Mouse (Mus musculus) adrenal gland, postnatal 10 days (tissue): ENCODE measurements around the gene Skap1. TPM values are rescaled to one million over a fixed set of nuclear protein-coding genes. Genes with fewer than 3 reads are reported as not detected.

Source experiments
- DNase-seq: peaks from one replicate; pipeline ENCODE4 v3.0.0; 2021; ENCODE audit warnings: mixed read lengths
- total RNA-seq, 2 experiments: library from RNA; stranded (reverse); gene quantifications; 2 replicates each; pipeline ENCODE4 v1.2.3; 2021

Skap1 gene
- total RNA-seq, 2 experiments from 2014 or later, result 4.7 to 7.6 TPM

- peak; percentile 25 for DNase-seq
Observed at GRCm38 (mm10) chr11:96629775-96630174, 165.4 kb downstream of the Skap1 start.

DNA sequence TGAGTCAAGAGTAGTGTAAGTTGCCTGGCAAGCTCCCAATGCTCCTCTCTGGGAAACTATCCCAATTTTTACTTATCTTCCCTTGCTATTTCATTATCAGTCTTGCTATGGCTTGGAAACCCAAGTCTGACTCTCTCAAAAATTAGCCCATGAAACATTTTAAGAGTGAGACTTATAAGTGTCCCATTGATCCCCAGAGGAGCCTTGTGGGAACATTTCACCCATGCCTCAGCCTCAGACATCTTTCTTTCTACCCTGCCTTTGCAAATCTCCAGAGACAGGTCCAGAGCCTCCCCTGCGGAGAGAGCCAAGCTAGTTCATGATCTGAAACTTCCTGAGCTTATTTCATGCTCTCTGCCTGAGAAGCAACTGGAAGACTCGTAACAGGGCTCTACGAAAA is 167.1 kb downstream of the Skap1 start:
- DNase-seq, result no peak

DNA sequence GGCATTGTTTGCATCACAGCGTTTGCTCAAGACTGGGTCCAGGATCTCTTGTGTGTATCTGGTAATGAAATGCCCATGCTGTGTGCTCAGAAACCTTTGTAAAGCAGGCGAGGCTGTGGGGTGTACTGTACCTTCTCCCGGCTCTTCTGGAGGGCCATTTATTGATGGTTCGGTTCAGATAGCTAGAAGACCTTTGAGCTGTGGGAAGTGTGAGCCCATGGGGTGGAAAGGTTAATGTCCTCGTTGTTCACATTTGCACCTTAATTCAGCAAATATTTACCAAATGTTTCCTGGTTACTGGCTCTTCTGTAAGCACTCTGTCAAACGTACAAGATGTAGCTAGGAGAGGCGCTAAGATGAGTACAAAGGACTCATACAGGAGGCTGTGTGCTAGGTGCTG is 173.5 kb downstream of the Skap1 start:
- DNase-seq, result no peak

DNA sequence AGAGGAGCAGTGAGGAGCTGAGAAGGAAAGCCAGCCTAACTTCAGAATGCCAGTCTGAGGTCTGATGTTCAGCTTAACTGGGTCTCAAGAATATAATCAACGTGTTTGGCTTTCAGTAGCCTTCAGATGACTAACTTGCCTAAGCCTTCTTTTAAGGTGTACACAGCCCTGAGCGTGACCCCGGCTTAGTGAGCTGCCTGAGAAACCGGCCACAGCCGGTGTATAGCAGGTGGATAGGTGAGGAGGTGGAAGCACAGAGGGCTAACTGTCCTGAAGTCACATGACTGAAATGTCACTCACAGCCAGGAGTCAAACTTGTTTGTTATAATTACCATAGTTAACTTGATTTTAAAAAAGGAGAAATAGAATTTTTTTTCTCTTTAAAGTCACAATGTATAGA is 175.4 kb downstream of the Skap1 start:
- no peak for DNase-seq

DNA sequence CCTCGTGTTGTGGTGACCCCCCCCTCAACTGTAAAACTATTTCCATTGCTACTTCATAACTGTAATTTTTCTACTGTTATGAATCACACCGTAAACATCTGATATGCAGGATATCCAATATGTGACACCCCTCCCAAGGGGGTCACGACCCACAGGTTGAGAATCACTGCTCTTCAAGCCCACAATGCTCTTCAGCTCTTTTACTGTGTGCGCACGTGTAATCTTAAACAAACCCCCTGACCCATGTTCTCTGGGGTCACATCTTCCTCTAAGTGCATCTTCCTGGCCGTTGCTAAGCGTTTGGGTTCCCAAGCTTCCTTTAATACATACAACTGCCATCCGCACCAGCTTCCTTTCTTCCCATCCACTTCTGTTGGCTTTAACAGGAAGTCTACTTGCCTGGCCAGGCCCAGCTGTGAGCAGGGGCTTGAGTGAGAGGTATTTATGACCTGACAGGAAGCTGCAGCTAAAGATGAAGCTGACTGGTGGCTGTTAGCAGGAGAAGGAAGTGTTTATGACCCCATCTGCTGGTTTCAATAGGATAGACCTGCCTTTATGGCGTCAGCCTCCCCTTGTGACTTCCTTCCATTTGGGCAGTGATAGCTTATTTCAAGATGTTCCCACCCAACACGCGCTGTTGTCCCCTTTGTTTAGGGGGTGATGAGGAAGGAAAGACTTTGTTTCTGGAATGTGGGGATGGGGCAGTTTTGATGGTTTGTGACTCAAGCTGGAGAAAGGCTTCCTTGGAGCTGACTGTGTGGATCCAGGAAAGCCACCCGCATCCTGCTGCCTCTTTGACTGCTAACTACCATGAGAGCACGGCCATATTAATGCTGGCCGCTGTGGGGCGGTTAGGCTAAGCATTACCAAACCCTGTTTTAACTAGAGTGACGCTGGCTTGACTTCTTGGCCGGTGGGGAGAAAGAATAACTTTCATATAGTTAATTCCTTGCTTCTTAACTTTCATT is 178.1 kb downstream of the Skap1 start:
- DNase-seq, result no peak

- DNase-seq, result no peak
Observed at GRCm38 (mm10) chr11:96644969-96645368, 180.6 kb downstream of the Skap1 start.

GRCm38 (mm10) chr11:96645538-96646037 is 181.2 kb downstream of the Skap1 start:
- DNase-seq, result peak; percentile 56

- no peak for DNase-seq
Observed at GRCm38 (mm10) chr11:96651848-96652247, 187.5 kb downstream of the Skap1 start.

DNA sequence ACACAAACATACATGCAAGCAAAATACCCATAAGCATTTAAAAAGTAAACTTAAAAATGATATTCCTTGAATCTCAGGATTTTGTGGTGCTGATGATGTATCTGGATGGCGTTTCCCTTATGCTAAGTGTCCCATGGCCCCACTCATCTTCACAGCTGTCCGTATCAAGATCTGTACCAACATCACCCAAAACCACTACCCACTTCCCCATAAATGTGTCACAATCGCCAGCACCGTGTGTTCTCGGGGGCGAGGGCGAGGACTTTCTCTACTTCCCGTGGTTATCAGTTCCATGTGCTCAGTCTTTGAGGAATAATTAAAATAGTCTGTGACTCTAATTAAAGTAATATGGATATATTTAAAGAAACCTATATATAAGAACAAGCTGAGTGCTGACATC is 189.5 kb downstream of the Skap1 start:
- DNase-seq, result no peak

GRCm38 (mm10) chr11:96658420-96658819 is 194.0 kb downstream of the Skap1 start:
- DNase-seq, result no peak

- DNase-seq, result no peak
Observed at GRCm38 (mm10) chr11:96666924-96667323, 202.5 kb downstream of the Skap1 start.

GRCm38 (mm10) chr11:96668367-96668766 is 204.0 kb downstream of the Skap1 start:
- DNase-seq, result no peak

GRCm38 (mm10) chr11:96673792-96674191 is 209.4 kb downstream of the Skap1 start:
- DNase-seq, result peak; percentile 74

- DNase-seq, result peak; percentile 40
Observed at GRCm38 (mm10) chr11:96674786-96675365, 210.5 kb downstream of the Skap1 start.

GRCm38 (mm10) chr11:96678026-96678425 is 213.6 kb downstream of the Skap1 start:
- DNase-seq, result no peak

DNA sequence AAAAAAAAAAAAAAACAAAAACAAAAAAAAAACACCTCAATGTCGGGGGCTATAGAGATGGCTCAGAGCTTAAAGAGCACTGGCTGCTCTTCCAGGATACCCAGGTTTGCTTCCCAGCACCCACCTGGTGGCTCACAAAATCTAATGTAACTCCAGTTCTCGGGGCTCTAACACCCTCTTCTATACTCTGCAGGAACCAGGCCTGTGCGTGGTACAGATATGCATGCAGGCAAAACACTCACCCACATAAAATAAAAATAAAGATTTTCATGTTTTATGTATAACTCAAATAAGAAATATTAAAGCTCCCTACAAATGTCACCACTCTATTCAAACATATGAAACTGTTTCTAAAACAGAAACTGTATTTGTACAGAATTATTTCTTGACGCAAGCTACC is 214.6 kb downstream of the Skap1 start:
- DNase-seq, result no peak

DNA sequence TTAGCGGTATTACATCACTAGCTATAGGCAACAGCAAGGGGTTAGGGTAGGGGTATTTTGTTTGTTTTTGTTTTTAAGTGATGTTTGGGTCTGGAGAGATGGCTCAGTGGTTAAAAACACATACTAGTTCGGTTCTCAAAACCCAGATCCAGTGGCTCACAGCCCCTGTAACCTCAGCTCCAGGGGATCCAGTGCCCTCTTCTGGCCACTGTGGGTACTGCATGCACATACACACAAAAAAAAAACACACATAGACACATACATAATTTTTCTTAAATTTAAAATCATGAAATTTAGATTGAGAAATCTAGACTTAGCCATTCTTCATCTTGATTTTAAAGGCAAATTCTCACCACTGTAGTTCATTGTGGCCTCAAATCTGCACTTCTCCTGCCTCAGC is 221.0 kb downstream of the Skap1 start:
- DNase-seq, result no peak

- DNase-seq, result no peak
Observed at GRCm38 (mm10) chr11:96686713-96687280, 222.4 kb downstream of the Skap1 start.

- DNase-seq, result no peak
Observed at GRCm38 (mm10) chr11:96692250-96692649, 227.9 kb downstream of the Skap1 start.

- DNase-seq, result no peak
Observed at GRCm38 (mm10) chr11:96693360-96693759, 229.0 kb downstream of the Skap1 start.

DNA sequence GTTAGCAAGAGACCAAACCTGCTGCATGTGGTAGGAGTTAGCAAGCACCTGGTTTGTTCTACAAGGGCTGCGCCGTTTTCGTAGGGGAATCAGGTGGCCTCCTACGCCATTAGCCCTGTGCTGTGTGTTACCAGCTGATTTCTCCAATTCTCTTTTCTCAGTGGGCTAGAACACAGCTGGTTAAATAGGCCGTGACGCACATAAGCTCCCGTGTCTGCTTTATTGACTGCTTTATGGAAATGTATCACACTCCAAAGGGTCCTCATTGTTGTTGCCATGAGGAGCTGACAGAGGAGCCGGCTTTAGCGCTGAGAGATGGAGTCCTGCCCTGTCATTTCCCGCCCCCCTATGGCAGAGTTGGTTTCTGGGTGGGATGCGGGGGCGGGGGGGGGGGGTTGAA is 230.4 kb downstream of the Skap1 start:
- DNase-seq, result no peak

GRCm38 (mm10) chr11:96696168-96696727 is 231.9 kb downstream of the Skap1 start:
- DNase-seq, result no peak
